Mouse (Mus musculus): ENCODE results near the gene Etv6.

DNA sequence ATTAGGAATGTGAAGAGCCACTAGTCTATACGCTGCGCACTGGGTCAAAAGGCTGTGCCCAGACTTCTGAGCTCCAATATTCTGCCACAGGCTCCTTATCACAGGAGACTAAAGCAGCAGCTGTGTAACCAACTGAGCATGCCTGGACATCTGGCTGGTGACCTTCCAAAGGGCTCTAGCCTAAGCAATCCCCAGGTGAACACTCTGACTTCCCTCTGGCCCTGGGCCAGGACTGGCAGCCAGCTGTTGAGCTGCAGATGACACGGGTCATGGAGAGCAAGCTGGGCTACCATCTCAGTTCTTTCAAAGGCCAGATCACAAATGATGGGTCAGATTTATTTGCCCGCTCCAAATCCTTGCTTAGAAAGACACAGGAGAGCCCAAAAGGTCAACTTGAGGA, 275.8 kb downstream of the Etv6 start:
- TF ChIP-seq CTCF (IDR thresholded peaks at IDR 0.05) = no peak
- no peak for TF ChIP-seq EP300 (IDR thresholded peaks at IDR 0.05; ENCODE audit: insufficient read depth, low read depth, low read length)

All from heart, adult 2 months (tissue).